Mouse (Mus musculus) urinary bladder, postnatal 14 days (tissue): Measurements from ENCODE around the gene Gpr88.
"Not testable (repeated sequence)": the region's sequence is repeated elsewhere in the genome, so short reads cannot be mapped to it uniquely, and the experiment has no call there.

ENCODE experiments used
- DNase-seq: peaks from one replicate; pipeline ENCODE4 v3.0.0; 2021; ENCODE audit warnings: low spot score

The Gpr88 gene

DNA sequence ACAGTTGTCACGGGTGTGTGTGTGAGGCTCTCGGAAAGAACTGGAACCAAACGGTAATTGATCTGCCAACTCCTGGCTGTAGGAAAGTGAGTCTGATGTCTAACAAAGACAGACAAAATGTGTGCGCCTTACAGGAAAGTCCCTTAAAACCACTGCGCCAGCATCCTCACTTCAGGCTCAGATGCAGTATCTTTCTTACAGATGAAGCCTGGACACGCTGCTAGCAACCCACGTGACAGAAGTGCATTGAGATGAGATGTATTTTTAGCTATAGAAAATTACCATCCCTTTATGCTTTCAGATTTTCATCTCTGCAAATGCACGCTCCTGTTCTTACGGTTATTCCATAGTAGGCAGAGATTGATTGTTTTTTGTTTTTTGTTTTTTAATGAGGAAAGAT lies 10.6 kb downstream of the Gpr88 start:
- no peak for DNase-seq

GRCm38 (mm10) chr3:116237527-116237926 lies 15.8 kb downstream of the Gpr88 start:
- DNase-seq, result no peak

DNA sequence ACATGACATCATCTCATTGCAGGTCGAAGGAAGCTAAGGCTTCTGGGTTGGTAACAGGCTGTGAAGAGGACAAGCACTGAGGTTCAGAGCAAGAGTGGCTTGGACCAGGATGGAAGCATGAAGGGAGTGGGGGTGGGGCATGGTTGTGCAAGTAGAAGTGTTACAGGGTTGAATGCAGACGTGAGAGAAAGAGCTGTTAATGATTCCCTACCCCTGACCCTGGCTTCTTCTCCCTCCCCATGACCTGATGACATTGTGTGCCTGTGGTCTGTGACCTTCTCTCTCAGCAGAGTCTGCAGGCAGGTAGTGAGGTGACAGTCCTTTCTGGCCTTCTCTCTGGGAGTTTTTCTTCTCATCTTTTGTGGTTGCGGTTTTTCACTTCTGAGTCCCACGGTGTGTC lies 16.4 kb downstream of the Gpr88 start:
- no peak for DNase-seq

DNA sequence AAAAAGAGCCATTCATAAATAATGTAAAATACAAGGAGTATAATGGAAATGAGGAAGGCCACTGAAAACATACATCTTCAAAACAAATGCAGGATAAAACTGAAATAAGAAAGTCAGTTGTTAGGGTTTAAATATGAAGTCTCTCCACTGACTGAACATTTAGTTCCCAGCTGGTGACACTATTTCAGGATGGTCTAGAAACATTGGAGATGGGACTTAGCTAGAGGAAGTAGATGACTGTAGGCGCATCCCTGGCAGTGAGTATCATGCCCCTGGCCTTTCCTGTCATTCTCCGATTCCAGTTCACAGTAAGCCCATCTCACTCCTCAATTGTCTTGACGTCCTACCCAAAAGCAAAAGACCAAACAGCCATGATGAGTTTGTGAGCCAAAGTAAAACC lies 19.8 kb downstream of the Gpr88 start:
- no peak for DNase-seq

DNA sequence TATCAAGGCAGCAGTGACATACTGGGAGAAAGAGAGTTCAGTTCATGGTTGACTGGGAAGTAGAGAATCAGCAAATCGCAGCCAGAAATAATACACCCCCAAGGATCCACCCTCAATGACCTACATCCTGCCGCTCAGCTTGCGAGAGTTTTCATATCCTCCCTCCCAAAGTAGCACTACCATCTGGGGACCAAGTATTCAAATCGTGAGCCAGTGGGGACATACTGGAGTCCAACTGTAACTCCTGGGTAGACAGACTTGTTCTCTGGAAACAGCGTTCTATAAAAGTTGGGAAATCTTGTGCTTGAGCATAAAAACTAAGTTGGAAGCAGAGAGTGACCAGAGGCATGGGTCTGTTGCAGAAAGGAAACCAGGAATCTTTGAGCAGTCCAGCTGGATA lies 20.5 kb downstream of the Gpr88 start:
- no peak for DNase-seq

GRCm38 (mm10) chr3:116229336-116229735 lies 24.0 kb downstream of the Gpr88 start:
- no peak for DNase-seq

DNA sequence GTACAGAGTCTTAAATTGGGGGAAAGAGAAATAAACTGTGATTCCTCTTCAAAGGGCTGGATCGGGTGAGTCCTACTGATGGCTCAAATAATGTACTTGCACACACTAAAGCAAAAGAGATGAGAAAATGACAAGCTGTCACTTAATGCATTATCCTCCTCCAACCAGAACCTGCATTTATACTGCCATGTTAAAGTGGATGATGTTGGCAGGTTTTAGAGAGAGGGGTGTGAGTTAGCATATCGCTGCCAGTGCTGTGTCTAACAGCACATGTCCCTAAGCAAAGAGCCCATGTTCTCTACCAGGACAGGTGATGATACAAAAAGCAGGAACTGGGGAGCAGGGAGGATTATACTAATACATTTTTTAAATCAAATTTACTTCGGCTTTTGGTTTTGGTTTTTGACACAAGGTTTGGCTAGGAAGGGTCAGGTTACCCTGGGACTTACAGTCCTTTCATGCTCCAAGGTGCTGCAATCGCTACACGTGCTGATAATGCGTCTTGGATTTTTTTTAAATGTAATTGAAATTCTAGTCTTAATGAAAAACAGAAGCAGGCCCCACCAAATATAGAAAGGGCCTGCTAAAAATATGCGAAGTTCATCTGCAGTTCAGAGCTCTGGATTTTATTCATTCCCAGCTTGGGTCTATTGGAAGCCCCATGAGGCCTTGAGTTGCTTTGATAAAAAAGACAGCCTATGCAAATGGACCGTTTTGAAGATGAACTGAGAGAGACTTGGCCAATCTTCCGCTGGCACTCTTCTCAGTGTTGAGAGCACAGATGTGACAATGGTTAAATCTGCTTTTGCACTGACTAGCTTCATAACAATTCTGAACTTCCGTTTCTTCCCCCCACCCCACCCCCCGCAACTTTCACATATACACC lies 24.7 kb downstream of the Gpr88 start:
- DNase-seq, result no peak

GRCm38 (mm10) chr3:116227383-116227782 lies 25.9 kb downstream of the Gpr88 start:
- no peak for DNase-seq

DNA sequence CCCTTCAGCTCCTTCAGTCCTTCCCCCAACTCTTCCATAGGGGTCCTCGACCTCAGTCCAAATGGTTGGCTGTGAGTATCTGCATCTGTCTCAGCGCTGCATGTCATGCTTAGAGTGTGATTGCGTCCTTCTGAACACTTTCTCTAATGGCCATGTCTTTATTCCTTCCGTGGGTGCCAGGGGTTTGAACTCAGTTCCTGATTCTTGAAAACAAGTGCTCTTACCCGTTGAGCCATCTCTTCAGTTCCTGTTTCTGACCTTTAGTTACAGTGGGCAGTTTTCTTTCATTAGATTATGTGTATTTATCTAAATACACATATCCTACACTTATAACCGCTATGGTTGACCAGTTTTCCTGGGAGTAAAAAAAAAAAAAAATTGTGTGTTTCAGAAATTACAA lies 26.4 kb downstream of the Gpr88 start:
- no peak for DNase-seq

GRCm38 (mm10) chr3:116222511-116223243 lies 30.6 kb downstream of the Gpr88 start:
- DNase-seq, result no peak

- no peak for DNase-seq
Observed at GRCm38 (mm10) chr3:116221686-116222010, 31.7 kb downstream of the Gpr88 start.

- no peak for DNase-seq
Observed at GRCm38 (mm10) chr3:116220980-116221685, 32.2 kb downstream of the Gpr88 start.

DNA sequence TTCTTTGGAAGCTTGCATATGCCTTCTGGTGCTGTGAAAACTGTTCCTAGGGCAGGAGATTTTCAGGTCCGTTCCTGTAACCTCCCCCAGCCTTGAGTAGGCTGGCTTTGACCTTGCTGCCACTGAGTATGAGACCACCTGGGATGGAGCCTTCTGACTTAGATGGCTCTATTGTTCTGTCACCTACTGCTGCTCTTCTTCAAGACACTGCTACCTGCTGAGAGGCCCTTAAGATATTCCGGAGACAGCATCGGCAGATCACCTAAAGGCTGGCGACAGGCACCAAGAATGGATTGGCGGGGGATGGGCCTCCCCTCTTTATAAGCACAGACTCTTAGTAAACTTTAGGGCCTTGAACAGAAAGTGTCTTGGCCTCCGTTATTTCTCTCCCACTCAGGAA lies 35.9 kb downstream of the Gpr88 start:
- DNase-seq, result not testable (repeated sequence)

GRCm38 (mm10) chr3:116216261-116216660 lies 37.0 kb downstream of the Gpr88 start:
- DNase-seq, result no peak

DNA sequence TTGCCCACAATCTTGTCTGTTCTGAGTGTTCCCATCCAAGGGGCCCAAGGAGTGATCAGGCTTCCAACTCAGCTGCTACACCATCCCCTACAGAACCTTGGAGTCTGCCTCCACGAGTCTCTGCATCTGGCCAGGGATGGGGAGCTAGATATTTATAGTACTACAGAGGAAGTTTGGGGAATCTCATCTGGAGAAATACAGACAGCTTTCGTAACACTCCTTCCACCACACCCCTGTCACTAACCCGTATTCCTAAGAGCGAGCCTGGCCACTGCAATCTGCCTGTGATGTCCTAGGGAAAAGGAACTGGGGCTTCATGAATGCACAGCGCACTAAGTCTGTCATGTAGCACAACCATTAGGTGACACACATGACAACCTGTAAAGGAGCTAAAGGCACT lies 41.7 kb downstream of the Gpr88 start:
- DNase-seq, result no peak

- no peak for DNase-seq
Observed at GRCm38 (mm10) chr3:116210720-116211121, 42.6 kb downstream of the Gpr88 start.

DNA sequence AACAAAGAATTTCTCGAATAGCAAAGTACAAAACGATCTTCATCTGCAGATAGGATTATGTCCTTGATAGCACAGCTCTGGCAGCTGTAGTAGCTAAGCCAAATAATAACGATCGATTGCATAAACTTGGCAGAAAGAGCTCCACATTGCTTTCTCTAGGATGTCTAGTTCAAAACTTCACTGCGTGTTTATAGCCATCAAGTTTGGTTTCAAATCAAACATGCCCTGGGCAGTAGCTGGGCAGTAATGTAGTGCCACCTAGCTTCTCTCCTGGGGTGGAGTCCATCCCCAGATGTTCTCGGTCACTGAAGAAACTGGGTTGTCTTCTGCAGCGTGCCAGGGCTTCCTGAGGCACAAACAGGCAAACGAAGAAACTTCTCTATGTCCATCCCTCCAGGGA lies 44.1 kb downstream of the Gpr88 start:
- DNase-seq, result no peak

DNA sequence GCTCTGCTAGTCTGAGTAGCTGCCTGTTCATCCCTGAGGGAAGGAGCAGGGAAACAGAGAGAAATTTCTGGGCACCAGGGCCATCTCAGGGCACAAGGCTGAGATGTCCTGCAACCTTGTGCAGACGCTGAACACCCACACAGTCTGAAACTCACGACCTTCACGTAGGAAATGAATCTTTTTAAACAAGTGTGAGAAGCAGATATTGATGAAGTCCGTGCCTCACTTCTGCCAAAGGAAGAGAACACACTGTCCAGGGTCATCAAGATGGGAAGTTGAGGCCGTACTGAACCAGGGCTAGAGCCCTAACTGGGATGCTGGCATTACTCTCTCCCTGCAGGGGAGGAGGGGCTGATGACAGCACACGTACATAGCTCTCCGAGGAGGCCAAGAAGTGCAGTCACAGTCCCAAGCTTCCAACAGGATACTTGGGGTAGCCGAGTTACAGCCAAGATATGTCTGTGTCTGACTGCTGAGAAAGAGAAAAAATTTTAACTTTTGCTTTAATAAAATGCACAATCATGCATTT lies 46.9 kb downstream of the Gpr88 start:
- DNase-seq, result no peak

- DNase-seq, result no peak
Observed at GRCm38 (mm10) chr3:116205346-116206219, 47.7 kb downstream of the Gpr88 start.

GRCm38 (mm10) chr3:116204643-116205042 lies 48.7 kb downstream of the Gpr88 start:
- DNase-seq, result no peak

- no peak for DNase-seq
Observed at GRCm38 (mm10) chr3:116203942-116204341, 49.4 kb downstream of the Gpr88 start.

- DNase-seq, result no peak
Observed at GRCm38 (mm10) chr3:116200060-116200459, 53.2 kb downstream of the Gpr88 start.
